Mouse (Mus musculus) MN1 (cell line): ENCODE data around the gene Tmem178b.
A peak's percentile ranks its signal among the peaks of the same experiment; 100 is the strongest.

Experiments
- DNase-seq: peaks from one replicate; pipeline ENCODE4 v3.0.0-alpha.2; 2016; ENCODE audit warnings: low spot score

Gene Tmem178b

DNA sequence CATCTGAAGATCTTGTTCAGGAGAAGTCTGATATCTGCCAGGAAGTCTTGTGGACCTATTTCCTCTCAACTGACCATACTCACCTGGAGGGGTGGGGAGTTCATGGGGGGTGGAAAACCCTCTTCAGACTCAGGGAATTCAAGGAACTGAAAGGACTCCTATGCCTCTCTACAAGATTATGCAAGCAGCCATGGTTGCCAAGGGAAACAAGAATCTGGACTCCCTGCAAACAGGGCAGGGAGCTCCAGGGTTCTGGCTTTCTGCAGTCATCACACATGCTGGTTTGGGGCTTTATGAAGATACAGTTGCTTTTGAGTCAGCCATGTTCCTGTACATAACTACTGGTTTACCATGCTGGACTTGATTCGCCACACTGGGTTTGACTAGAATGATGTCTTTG, 390.6 kb downstream of the Tmem178b start:
- no peak for DNase-seq

DNA sequence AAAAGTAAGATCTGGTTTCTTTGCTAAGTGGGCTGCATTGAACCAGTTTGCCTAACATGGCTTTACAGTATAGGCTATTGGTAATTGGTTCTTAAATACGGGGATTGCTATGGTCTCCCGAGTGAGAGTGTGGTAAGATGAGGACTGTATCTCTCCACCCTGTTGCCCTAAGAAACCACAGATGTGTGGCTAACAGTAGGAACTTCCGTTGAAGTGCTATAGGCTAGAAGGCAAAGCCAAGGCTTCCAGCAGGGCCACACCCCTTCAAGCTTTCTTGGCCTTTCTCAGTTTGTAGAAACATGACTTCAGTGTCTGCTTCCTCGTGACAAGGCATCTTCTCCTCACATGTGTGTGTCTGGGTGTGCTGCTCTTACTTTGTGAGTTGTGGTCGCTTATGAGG, 427.6 kb downstream of the Tmem178b start:
- no peak for DNase-seq

DNA sequence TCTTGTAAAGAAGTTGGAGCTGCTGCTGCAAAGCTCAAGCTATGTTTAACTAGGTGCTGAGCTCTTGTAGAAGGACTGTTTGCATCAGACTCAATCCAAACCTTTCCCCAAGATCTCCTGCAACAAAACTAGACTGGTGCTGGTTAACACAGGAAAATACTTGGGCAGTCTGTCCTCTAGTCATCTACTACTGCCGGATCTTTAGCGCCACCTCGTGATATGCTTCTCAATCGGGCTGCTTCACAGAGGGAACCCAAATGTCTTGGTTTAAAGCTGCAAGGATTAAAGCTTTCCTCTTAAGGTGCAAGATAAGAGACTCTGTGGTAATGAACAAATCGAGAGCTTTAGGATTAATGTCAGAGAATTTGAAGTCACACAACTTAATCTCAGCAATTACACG, 430.3 kb downstream of the Tmem178b start:
- peak; percentile 29 for DNase-seq
